Mouse (Mus musculus) midbrain, embryonic 12.5 days (tissue): ENCODE results near the gene Ube2u. TPM values are rescaled to one million over a fixed set of nuclear protein-coding genes. Genes with fewer than 3 reads are reported as not detected.

Source experiments
- ATAC-seq: fragments of 200-750 bp; cut with Nextera tagmentation; 2 replicates; pipeline ENCODE4 v1.8.0; 2017; ENCODE audit warnings: low read depth, moderate TSS enrichment, moderate library complexity; ENCODE audit not compliant: low FRiP score
- H3K27ac ChIP-seq: fragments of 300-500 bp; sonication (generic); replicated peaks from 2 replicates; pipeline ENCODE4 v1.5.1; 2016; ENCODE audit warnings: mild to moderate bottlenecking
- H3K27me3 ChIP-seq: fragments of 300-500 bp; sonication (generic); 2 replicates; pipeline ENCODE4 v1.6.1; 2016; ENCODE audit warnings: mild to moderate bottlenecking
- H3K36me3 ChIP-seq: fragments of 300-500 bp; sonication (generic); 2 replicates; pipeline ENCODE4 v1.6.1; 2016
- H3K4me1 ChIP-seq: fragments of 300-500 bp; sonication (generic); 2 replicates; pipeline ENCODE4 v1.6.1; 2016
- H3K4me2 ChIP-seq: fragments of 300-500 bp; sonication (generic); replicated peaks from 2 replicates; pipeline ENCODE4 v1.6.1; 2016; ENCODE audit warnings: mild to moderate bottlenecking, moderate library complexity
- H3K4me3 ChIP-seq: fragments of 300-500 bp; sonication (generic); 2 replicates; pipeline ENCODE4 v1.5.1; 2016; ENCODE audit warnings: mild to moderate bottlenecking
- H3K9ac ChIP-seq: fragments of 300-500 bp; sonication (generic); replicated peaks from 2 replicates; pipeline ENCODE4 v1.6.1; 2016; ENCODE audit warnings: mild to moderate bottlenecking, moderate library complexity
- H3K9me3 ChIP-seq: fragments of 300-500 bp; sonication (generic); 2 replicates; pipeline ENCODE4 v1.6.1; 2016; ENCODE audit warnings: mild to moderate bottlenecking
- WGBS: fragments of 180-500 bp; shearing (Covaris S2); methylation state at CpG from one replicate; pipeline ENCODE4 v1.1.7; 2016; 5-methylcytosine and 5-hydroxymethylcytosine counted together
- polyA plus RNA-seq: library from polyadenylated mRNA; unstranded; fragments of >200 nt; fragmentation: Nextera tagmentation; extraction: Ambion mirVana; gene quantifications from 2 replicates; pipeline ENCODE4 v1.2.1, GENCODE M21; 2016

Ube2u gene
- polyA plus RNA-seq, 1 experiment from 2014 or later, result 0.83 TPM

GRCm38 (mm10) chr4:100503337-100503736 is 24.7 kb downstream of the Ube2u start:
- Histone ChIP-seq H3K27me3 (no peaks in the 10 kb centered on the region), H3K4me2 (no peak overlapping the region), H3K4me3 (no peak overlapping the region), H3K9ac (no peak overlapping the region), H3K36me3 (no peaks in the 10 kb centered on the region), H3K9me3 (no peaks in the 10 kb centered on the region), H3K4me1 (no peaks in the 10 kb centered on the region), H3K27ac (no peak overlapping the region)
- WGBS, result 82% methylated on average over 2 of the region's 2 CpGs
- no peak for ATAC-seq

GRCm38 (mm10) chr4:100517646-100518045 is 39.0 kb downstream of the Ube2u start:
- ATAC-seq, result no peak
- H3K9me3 ChIP-seq, result no peaks in the 10 kb centered on the region
- 0 out of 2 replicates have a peak, but pooled peaks cover 2% of the 10 kb centered on the region for H3K4me1 ChIP-seq
- no peaks in the 10 kb centered on the region for H3K36me3 ChIP-seq
- no peak overlapping the region for H3K27ac ChIP-seq
- 0 out of 2 replicates have a peak, but pooled peaks cover 3% of the 10 kb centered on the region for H3K27me3 ChIP-seq
- no peak overlapping the region for H3K4me2 ChIP-seq
- WGBS, result 72% methylated on average over 2 of the region's 2 CpGs
- H3K9ac ChIP-seq, result no peak overlapping the region
- no peak overlapping the region for H3K4me3 ChIP-seq

- Histone ChIP-seq H3K27me3 (peaks cover 23% of the 10 kb centered on the region), H3K4me1 (peaks cover 4% of the 10 kb centered on the region; the same call in 1 of the 2 replicates), H3K9ac (no peak overlapping the region), H3K9me3 (no peaks in the 10 kb centered on the region), H3K27ac (no peak overlapping the region), H3K4me3 (no peak overlapping the region), H3K4me2 (no peak overlapping the region), H3K36me3 (no peaks in the 10 kb centered on the region)
- WGBS, result 20% methylated on average over 6 of the region's 6 CpGs
- ATAC-seq, result no peak
Measured at GRCm38 (mm10) chr4:100522534-100522933, 43.9 kb downstream of the Ube2u start.

- ATAC-seq, result no peak
- Histone ChIP-seq H3K4me1 (peaks cover 4% of the 10 kb centered on the region; the same call in 1 of the 2 replicates), H3K4me3 (no peak overlapping the region), H3K9me3 (no peaks in the 10 kb centered on the region), H3K27me3 (peaks cover 41% of the 10 kb centered on the region), H3K27ac (no peak overlapping the region), H3K36me3 (no peaks in the 10 kb centered on the region), H3K9ac (no peak overlapping the region), H3K4me2 (no peak overlapping the region)
- WGBS, result 28% methylated on average over 4 of the region's 4 CpGs
Measured at GRCm38 (mm10) chr4:100524741-100525140, 46.1 kb downstream of the Ube2u start.

- ATAC-seq, result no peak
- peaks cover 45% of the 10 kb centered on the region for H3K27me3 ChIP-seq
- H3K9me3 ChIP-seq, result no peaks in the 10 kb centered on the region
- H3K27ac ChIP-seq, result no peak overlapping the region
- H3K4me3 ChIP-seq, result no peak overlapping the region
- no peaks in the 10 kb centered on the region for H3K36me3 ChIP-seq
- 48% methylated on average over 6 of the region's 6 CpGs for WGBS
- H3K9ac ChIP-seq, result no peak overlapping the region
- no peak overlapping the region for H3K4me2 ChIP-seq
- H3K4me1 ChIP-seq, result peaks cover 4% of the 10 kb centered on the region; the same call in 1 of the 2 replicates
Measured at GRCm38 (mm10) chr4:100526296-100526695, 47.6 kb downstream of the Ube2u start.

- Histone ChIP-seq H3K36me3 (no peaks in the 10 kb centered on the region), H3K9ac (no peak overlapping the region), H3K4me2 (peak overlapping the region; percentile 36), H3K27me3 (peaks cover 42% of the 10 kb centered on the region), H3K4me1 (peaks cover 4% of the 10 kb centered on the region; the same call in 1 of the 2 replicates), H3K27ac (no peak overlapping the region), H3K9me3 (no peaks in the 10 kb centered on the region), H3K4me3 (no peak overlapping the region)
- 31% methylated on average over 3 of the region's 3 CpGs for WGBS
- no peak for ATAC-seq
Measured at GRCm38 (mm10) chr4:100527086-100527485, 48.4 kb downstream of the Ube2u start.

- H3K4me3 ChIP-seq, result peak overlapping the region; percentile 23; the same call in 1 of the 2 replicates
- 3% methylated on average over 15 of the region's 15 CpGs for WGBS
- no peaks in the 10 kb centered on the region for H3K36me3 ChIP-seq
- no peak overlapping the region for H3K27ac ChIP-seq
- peaks cover 3% of the 10 kb centered on the region; the same call in 1 of the 2 replicates for H3K4me1 ChIP-seq
- peaks cover 42% of the 10 kb centered on the region for H3K27me3 ChIP-seq
- H3K9me3 ChIP-seq, result no peaks in the 10 kb centered on the region
- no peak overlapping the region for H3K9ac ChIP-seq
- no peak for ATAC-seq
- peak overlapping the region; percentile 36 for H3K4me2 ChIP-seq
Measured at GRCm38 (mm10) chr4:100527554-100528001, 48.9 kb downstream of the Ube2u start.

GRCm38 (mm10) chr4:100533607-100534006 is 55.0 kb downstream of the Ube2u start:
- H3K27ac ChIP-seq, result no peak overlapping the region
- H3K36me3 ChIP-seq, result no peaks in the 10 kb centered on the region
- ATAC-seq, result no peak
- 85% methylated on average over 6 of the region's 6 CpGs for WGBS
- H3K4me3 ChIP-seq, result no peak overlapping the region
- H3K9me3 ChIP-seq, result no peaks in the 10 kb centered on the region
- H3K4me2 ChIP-seq, result no peak overlapping the region
- H3K27me3 ChIP-seq, result peaks cover 20% of the 10 kb centered on the region
- H3K9ac ChIP-seq, result no peak overlapping the region
- H3K4me1 ChIP-seq, result no peaks in the 10 kb centered on the region

GRCm38 (mm10) chr4:100534946-100535345 is 56.3 kb downstream of the Ube2u start:
- Histone ChIP-seq H3K27ac (no peak overlapping the region), H3K4me2 (no peak overlapping the region), H3K4me3 (no peak overlapping the region), H3K36me3 (no peaks in the 10 kb centered on the region), H3K9ac (no peak overlapping the region), H3K27me3 (peaks cover 18% of the 10 kb centered on the region), H3K9me3 (no peaks in the 10 kb centered on the region), H3K4me1 (no peaks in the 10 kb centered on the region)
- 38% methylated on average over 3 of the region's 3 CpGs for WGBS
- no peak for ATAC-seq

GRCm38 (mm10) chr4:100537898-100538297 is 59.2 kb downstream of the Ube2u start:
- no peaks in the 10 kb centered on the region for H3K9me3 ChIP-seq
- no peak overlapping the region for H3K27ac ChIP-seq
- H3K4me3 ChIP-seq, result no peak overlapping the region
- 12% methylated on average over 3 of the region's 3 CpGs for WGBS
- no peaks in the 10 kb centered on the region for H3K36me3 ChIP-seq
- H3K4me2 ChIP-seq, result no peak overlapping the region
- ATAC-seq, result no peak
- H3K9ac ChIP-seq, result no peak overlapping the region
- no peaks in the 10 kb centered on the region for H3K4me1 ChIP-seq
- peaks cover 14% of the 10 kb centered on the region for H3K27me3 ChIP-seq

GRCm38 (mm10) chr4:100539483-100539882 is 60.8 kb downstream of the Ube2u start:
- H3K9ac ChIP-seq, result no peak overlapping the region
- H3K4me2 ChIP-seq, result no peak overlapping the region
- no peak overlapping the region for H3K27ac ChIP-seq
- H3K4me3 ChIP-seq, result no peak overlapping the region
- WGBS, result 83% methylated on average over 3 of the region's 3 CpGs
- ATAC-seq, result no peak
- no peaks in the 10 kb centered on the region for H3K36me3 ChIP-seq
- no peaks in the 10 kb centered on the region for H3K9me3 ChIP-seq
- peaks cover 14% of the 10 kb centered on the region for H3K27me3 ChIP-seq
- no peaks in the 10 kb centered on the region for H3K4me1 ChIP-seq

GRCm38 (mm10) chr4:100547905-100548304 is 69.3 kb downstream of the Ube2u start:
- Histone ChIP-seq H3K36me3 (no peaks in the 10 kb centered on the region), H3K9me3 (no peaks in the 10 kb centered on the region), H3K27me3 (no peaks in the 10 kb centered on the region), H3K4me1 (no peaks in the 10 kb centered on the region), H3K9ac (no peak overlapping the region), H3K4me3 (no peak overlapping the region), H3K4me2 (no peak overlapping the region), H3K27ac (no peak overlapping the region)
- ATAC-seq, result no peak
- WGBS, result 75% methylated on average over 4 of the region's 4 CpGs

- Histone ChIP-seq H3K4me3 (no peak overlapping the region), H3K9ac (no peak overlapping the region), H3K27ac (no peak overlapping the region), H3K4me1 (no peaks in the 10 kb centered on the region), H3K4me2 (no peak overlapping the region), H3K9me3 (no peaks in the 10 kb centered on the region), H3K27me3 (no peaks in the 10 kb centered on the region), H3K36me3 (no peaks in the 10 kb centered on the region)
- WGBS, result 80% methylated on average over 2 of the region's 2 CpGs
- no peak for ATAC-seq
Measured at GRCm38 (mm10) chr4:100553296-100553695, 74.6 kb downstream of the Ube2u start.
